Mouse (Mus musculus): ENCODE data around the gene Vmn2r116. TPM values are rescaled to one million over a fixed set of nuclear protein-coding genes. Genes with fewer than 3 reads are reported as not detected.

Vmn2r116 gene
- not detected for total RNA-seq (2023)

GRCm38 (mm10) chr17:23384304-23384703, at the start of gene Vmn2r116:
TSS of gene Vmn2r116 (plus strand) at chr17:23384604.

GRCm38 (mm10) chr17:23343441-23343840, 41.0 kb upstream of the Vmn2r116 start, which contains the start of gene Vmn2r115:
TSS of gene Vmn2r115 (plus strand) at chr17:23343741.

Other genes with a start within 250 kb of the Vmn2r116 start
- gene Zfp40, start 191.4 kb upstream of the Vmn2r116 start, total RNA-seq (2023) = 1 to 10 TPM; 1.5 to 3.2 TPM
- gene Vmn2r114, start 72.1 kb upstream of the Vmn2r116 start, total RNA-seq (2023) = not detected
- not detected for gene Vmn2r115, start 40.9 kb upstream of the Vmn2r116 start, total RNA-seq (2023)
- gene Vmn2r117, start 95.1 kb downstream of the Vmn2r116 start, total RNA-seq (2023) = not detected
- gene Zfp213, start 179.6 kb downstream of the Vmn2r116 start, total RNA-seq (2023) = 1 to 10 TPM; 3.9 TPM
- gene Zfp13, start 214.9 kb downstream of the Vmn2r116 start, total RNA-seq (2023) = not detected
- gene Zscan10, start 216.3 kb downstream of the Vmn2r116 start, total RNA-seq (2023) = not detected

Data from monocyte, adult 59 days (primary cell).